Mouse (Mus musculus): ENCODE data around the gene Plac8. TPM values are rescaled to one million over a fixed set of nuclear protein-coding genes. Genes with fewer than 3 reads are reported as not detected.
A peak's percentile ranks its signal among the peaks of the same experiment; 100 is the strongest.

Gene Plac8
- total RNA-seq, 4 experiments from 2014 or later: 0.50 to 2.1 (median 1.1) TPM

DNA sequence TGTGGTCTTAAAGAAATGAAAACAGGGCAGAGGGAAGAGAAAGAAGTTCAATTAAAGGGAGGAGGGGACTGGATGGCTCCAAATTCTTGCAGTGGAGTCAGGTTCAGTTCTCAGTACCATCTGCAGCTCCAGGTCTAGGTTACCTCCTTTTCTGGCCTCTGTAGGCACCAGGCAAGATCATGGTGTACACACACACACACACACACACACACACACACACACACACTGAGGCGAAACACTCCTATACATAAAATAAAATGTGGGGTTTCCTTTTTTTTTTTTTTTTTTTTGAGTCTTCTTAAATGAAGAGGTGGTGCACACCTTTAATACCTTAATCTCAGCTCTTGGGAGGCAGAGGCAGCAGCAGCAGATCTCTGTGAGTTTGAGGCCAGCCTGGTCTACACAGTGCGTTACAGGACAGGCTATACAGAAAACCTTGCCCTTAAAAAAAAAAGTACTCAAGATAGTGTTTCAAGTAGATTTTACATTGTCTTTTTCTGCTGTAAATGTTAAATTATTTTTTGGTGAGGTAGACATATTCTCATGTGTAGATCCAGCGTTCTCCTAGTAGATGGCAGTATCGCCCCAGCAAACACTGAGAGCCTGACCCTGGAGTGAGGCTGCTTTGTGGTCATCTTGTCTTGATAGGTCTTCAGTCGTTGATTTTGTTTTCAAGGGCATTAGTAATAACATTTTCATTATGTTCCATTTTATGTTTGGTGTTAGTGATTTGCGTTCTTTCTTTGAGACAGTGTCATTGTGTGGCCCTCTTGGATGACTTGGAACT lies 25.6 kb downstream of the Plac8 start:
- no peak for DNase-seq (ENCODE audit: low spot score)

GRCm38 (mm10) chr5:100536638-100537037 lies 35.4 kb downstream of the Plac8 start:
- peak; percentile 45 for DNase-seq (ENCODE audit: low spot score)

- no peak for DNase-seq (ENCODE audit: low spot score)
Measured at GRCm38 (mm10) chr5:100535826-100536225, 36.2 kb downstream of the Plac8 start.

GRCm38 (mm10) chr5:100526164-100526563 lies 45.9 kb downstream of the Plac8 start:
- DNase-seq (ENCODE audit: low spot score): peak; percentile 49

DNA sequence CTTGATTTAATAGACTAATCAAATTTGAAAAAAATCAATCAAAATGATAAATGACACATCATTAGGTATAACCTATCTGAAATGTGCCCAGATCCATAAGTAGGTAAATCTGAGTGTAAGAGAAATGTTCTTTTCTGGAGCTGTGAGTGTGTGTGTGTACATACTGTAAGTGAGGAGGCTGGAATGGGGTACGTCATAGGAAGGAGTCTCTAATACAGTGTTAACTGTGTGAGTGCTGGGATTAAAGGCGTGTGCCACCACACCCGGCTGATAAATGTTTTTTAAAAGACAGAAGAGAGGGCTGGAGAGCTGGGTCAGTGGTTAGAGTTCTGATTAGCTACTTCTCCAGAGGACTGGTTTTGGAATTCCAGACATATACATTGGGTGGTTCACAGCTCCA lies 46.4 kb downstream of the Plac8 start:
- no peak for DNase-seq (ENCODE audit: low spot score)

DNA sequence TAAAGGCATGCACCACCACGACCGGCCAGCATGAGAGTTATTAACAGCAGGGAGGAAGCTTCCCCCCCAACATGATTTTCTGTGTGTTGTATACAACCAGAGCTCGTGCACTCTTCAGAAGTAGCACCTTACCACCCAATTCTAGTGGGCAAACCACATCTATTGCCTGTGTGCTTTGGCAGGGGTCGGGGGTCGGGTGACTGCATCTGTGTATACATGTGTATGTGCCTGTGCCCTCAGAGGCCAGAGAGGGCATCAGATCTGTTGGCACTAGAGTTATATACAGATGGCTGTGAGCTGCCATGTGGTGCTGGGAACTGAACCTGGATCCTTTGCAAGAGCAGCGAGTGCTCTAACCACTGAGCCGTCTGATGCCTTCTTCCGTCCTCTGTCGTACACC lies 47.1 kb downstream of the Plac8 start:
- no peak for DNase-seq (ENCODE audit: low spot score)

DNA sequence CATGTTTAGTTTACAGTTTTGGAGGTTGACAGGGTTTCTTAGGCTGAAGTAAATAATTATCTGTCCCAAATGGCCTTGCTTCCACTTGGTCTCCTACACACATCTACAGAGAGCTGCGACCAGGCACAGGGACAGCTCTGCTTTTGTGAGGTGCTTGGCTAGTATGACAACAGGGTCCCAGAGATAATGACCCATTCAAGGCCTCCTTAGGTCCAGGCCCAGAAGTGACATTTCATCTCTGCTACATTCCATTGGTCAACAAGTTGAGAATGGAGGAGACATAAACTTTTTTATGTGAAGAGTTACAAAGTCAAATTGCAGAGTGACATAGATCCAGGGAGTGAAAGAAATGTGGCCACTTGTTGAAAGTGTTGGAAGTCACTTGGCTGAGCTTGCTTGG lies 48.7 kb downstream of the Plac8 start:
- DNase-seq (ENCODE audit: low spot score): no peak

GRCm38 (mm10) chr5:100520223-100520622 lies 51.8 kb downstream of the Plac8 start:
- DNase-seq (ENCODE audit: low spot score): no peak

DNA sequence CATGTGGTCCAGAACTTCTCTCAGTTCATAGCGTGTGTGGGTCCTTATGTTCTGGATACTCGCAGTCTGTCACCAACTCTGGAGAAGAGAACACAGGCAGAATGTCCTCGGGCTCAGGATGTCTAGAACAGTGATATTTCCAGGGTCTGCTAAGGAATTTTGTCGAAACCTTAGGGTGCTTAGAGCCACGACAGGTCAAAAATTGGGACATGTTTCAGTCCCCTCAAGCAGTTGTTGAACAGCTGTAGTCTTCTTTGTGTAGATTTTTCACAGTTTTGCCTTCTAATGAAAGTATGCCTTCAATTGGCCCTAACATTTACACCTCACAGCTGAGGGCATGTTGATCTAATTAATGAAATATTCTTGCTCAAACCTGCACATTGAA lies 53.0 kb downstream of the Plac8 start:
- no peak for DNase-seq (ENCODE audit: low spot score)

DNA sequence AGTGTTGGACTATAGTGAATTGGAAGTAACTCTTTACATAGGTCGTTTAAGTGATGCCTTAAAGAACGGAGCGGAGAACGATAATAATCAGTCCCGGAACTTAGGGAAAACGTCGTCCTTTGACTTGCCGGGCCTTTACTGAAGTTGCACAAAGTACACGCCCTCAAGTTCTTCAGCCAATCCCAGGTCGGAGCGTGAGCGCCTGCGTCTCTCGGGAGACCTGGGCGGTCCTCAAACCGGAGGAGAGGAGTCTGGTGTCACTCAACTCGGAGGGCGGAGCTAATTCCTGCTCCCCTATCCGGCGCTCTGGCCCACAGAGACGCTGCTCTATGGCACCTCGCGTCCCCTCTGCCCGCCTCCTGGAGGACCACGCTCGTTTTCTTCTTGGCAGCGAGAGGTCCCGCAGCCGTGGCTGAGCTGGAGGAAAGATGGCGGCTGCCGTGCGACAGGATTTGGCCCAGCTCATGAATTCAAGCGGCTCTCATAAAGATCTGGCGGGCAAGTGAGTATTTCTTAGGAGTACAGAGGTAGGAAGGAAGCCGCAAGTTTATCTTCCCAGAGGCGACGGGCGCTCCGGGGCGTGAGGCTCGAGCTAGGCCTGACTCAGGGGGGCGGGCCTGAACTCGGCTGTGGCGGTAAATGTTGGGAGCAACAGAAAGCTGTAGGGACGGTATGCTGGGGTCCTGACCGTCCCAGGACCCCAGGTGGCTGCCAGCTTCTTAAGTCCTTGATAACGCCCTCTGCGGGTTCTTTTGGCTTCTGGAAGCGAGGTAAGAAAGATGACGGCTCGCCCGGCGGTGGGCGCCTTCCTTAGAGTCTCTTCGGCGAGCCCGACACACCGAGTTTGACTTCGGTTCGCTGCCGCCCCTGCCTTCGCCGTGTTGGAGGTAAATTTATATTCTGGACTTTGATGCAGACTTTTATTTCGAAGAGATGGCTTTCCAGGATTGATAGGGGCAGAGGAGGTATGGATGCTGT lies 53.7 kb downstream of the Plac8 start, which contains the start of gene Cops4:
Gene Cops4 (plus strand): TSS at position 261 of the 978 bp plus-strand sequence.
- peak; percentile 98 for DNase-seq (ENCODE audit: low spot score)

- no peak for DNase-seq (ENCODE audit: low spot score)
Measured at GRCm38 (mm10) chr5:100512576-100512975, 59.5 kb downstream of the Plac8 start.

DNA sequence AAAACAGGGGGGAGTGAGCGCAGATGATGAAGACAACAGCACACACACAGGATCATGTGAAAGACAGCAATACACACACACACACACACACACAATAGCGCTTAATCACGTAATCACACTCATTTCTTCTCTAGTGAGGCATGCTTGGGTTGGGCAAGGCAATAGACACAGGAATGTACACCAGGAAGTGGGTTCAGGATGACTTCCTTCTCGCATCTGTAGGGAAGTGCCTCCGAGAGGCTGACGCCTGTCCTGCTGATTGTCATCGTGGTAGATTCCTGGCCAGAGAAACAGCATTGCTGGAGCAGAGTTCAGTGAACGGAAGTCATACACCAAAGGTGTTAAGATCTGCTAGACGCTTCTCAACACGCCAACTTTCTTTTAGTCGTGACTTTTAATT lies 62.8 kb downstream of the Plac8 start:
- no peak for DNase-seq (ENCODE audit: low spot score)

Other genes with a start within 250 kb of the Plac8 start
- gene Sec31a, start 156.0 kb downstream of the Plac8 start, total RNA-seq (2022): 100 to 1,000 TPM in 3 of 4 experiments, 10 to 100 TPM in 1; 97.9 to 108 (median 104) TPM
- 10 to 100 TPM in 1 of 4 experiments, 1 to 10 TPM in 3; 7.3 to 10.3 (median 7.6) TPM for gene Lin54, start 71.6 kb downstream of the Plac8 start, total RNA-seq (2022)
- gene Cops4, start 53.9 kb downstream of the Plac8 start, total RNA-seq (2022): 10 to 100 TPM; 82.5 to 94.0 (median 93.0) TPM
- gene Coq2, start 102.9 kb upstream of the Plac8 start, total RNA-seq (2022): 100 to 1,000 TPM; 110 to 120 (median 111) TPM
- 1 to 10 TPM in 3 of 4 experiments, under 1 TPM in 1; 0.98 to 2.6 (median 1.1) TPM for gene Hpse, start 147.5 kb upstream of the Plac8 start, total RNA-seq (2022)
- 1 to 10 TPM; 2.7 to 5.2 (median 2.8) TPM for gene Helq, start 226.4 kb upstream of the Plac8 start, total RNA-seq (2022)
- 100 to 1,000 TPM in 1 of 4 experiments, 10 to 100 TPM in 3; 78.4 to 102 (median 88.9) TPM for gene Mrps18c, start 226.4 kb upstream of the Plac8 start, total RNA-seq (2022)
- gene Abraxas1, start 248.7 kb upstream of the Plac8 start, total RNA-seq (2022): 10 to 100 TPM in 2 of 4 experiments, 1 to 10 TPM in 2; 9.3 to 12.5 (median 10.1) TPM

All from heart, adult 8-10 months (tissue).